Mouse (Mus musculus): ENCODE measurements at regions not wholly inside any gene's neighbourhood (a gene's known extent, or its start where the extent isn't known, plus 50 kb on each side); places are given as distances from the start of the nearest gene placed in this dataset.

- TF ChIP-seq MAFK (IDR thresholded peaks at IDR 0.05; ENCODE audit: insufficient read depth, low read depth, low read length) (no peak), ZC3H11A (IDR thresholded peaks at IDR 0.05; ENCODE audit: borderline replicate concordance, low read depth, low read length) (no peak), ZNF384 (IDR thresholded peaks at IDR 0.05; ENCODE audit: low read depth, low read length) (no peak)
Measured at GRCm38 (mm10) chr4:97049045-97049674, 133.8 kb downstream of the Gm10192 start.
